ENCODE assay signal across 16 mouse cellular contexts in genomic region chr6:53456111-53456510, GRCm38 (mm10).
"Had no signal": no experiment of that assay in that cellular context is flagged by ENCODE, and none has a peak within 500 bp of the region (broad histone marks: within the 10 kb centered on the region; RNA-seq: fewer than 3 reads in every experiment).

No protein-coding gene starts in this region.

- H3K27me3 ChIP-seq: lung, embryonic 15.5 days; midbrain, embryonic 12.5 days; midbrain, embryonic 15.5 days; neural tube, embryonic 12.5 days; stomach, embryonic 15.5 days had no signal

- H3K4me2 ChIP-seq: liver, embryonic 15.5 days; lung, embryonic 15.5 days; midbrain, embryonic 12.5 days; midbrain, embryonic 15.5 days; neural tube, embryonic 12.5 days; stomach, embryonic 15.5 days had no signal

- H3K4me3 ChIP-seq: liver, embryonic 15.5 days; lung, embryonic 15.5 days; megakaryocyte, embryonic 14.5 days; midbrain, embryonic 12.5 days; midbrain, embryonic 15.5 days; neural tube, embryonic 12.5 days; stomach, embryonic 15.5 days had no signal

- H3K9ac ChIP-seq: liver, embryonic 15.5 days; liver, postnatal 0 days; lung, embryonic 15.5 days; midbrain, embryonic 12.5 days; midbrain, embryonic 15.5 days; neural tube, embryonic 12.5 days; stomach, embryonic 15.5 days had no signal

- DNase-seq: liver, postnatal 0 days; lung, adult 2 months; lung, postnatal 14 days; right cerebral cortex, postnatal 14 days; thymus, adult 2 months; thymus, postnatal 25 days; thymus, postnatal 4 days had no signal

- H3K9me3 ChIP-seq: liver, embryonic 15.5 days; lung, embryonic 15.5 days; megakaryocyte, embryonic 14.5 days; midbrain, embryonic 12.5 days; midbrain, embryonic 15.5 days; neural tube, embryonic 12.5 days; stomach, embryonic 15.5 days had no signal

- H3K36me3 ChIP-seq: liver, embryonic 15.5 days; lung, embryonic 15.5 days; midbrain, embryonic 12.5 days; midbrain, embryonic 15.5 days; neural tube, embryonic 12.5 days; stomach, embryonic 15.5 days had no signal

- ATAC-seq: liver, postnatal 0 days; midbrain, embryonic 15.5 days had no signal

- H3K27ac ChIP-seq: liver, embryonic 15.5 days; lung, embryonic 15.5 days; macrophage; midbrain, embryonic 12.5 days; midbrain, embryonic 15.5 days; neural tube, embryonic 12.5 days; stomach, embryonic 15.5 days; stomach, postnatal 0 days had no signal

- H3K4me1 ChIP-seq: liver, embryonic 15.5 days; midbrain, embryonic 15.5 days had no signal
